In the genomic region with DNA sequence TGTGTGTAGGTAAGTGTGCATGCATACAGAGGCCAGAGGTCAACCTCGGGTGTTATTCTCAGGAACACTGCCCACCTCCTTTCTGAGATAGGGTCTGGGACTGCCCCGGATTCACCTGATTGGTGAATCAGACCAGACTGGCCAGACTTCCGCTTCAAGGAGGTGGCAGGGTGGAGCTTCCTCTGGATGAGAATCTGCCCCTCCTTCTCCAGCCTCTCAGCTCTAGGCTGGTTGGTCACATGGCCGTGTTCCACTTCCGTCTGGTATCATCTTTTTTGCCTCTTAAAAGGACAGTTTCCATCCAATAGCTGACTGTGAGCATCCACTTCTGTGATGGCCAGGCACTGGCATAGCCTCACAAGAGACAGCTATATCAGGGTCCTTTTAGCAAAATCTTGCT, we compare ENCODE assay signal across 30 mouse cellular contexts. TPM values are rescaled to one million over a fixed set of nuclear protein-coding genes. Genes with fewer than 3 reads are reported as not detected.
"Had no signal": no experiment of that assay in that cellular context is flagged by ENCODE, and none has a peak within 500 bp of the region (broad histone marks: within the 10 kb centered on the region; RNA-seq: fewer than 3 reads in every experiment).

No protein-coding gene starts in this region.

- ATAC-seq: hindbrain, postnatal 0 days; intestine, embryonic 16.5 days; liver, embryonic 12.5 days had no signal

- DNase-seq: gastrocnemius, adult 2 months; gastrocnemius, postnatal 10 days; gastrocnemius, postnatal 36 days; heart, adult 11 months; heart, adult 2 months; heart, postnatal 14 days; heart, postnatal 36 days; kidney, adult 11 months; kidney, adult 2 months; kidney, adult 9 months; kidney, postnatal 14 days; kidney, postnatal 36 days; layer of hippocampus, adult 9-11 months; layer of hippocampus, postnatal 36 days; left cerebral cortex, postnatal 4 days had no signal

- H3K4me2 ChIP-seq: heart, embryonic 11.5 days; heart, embryonic 13.5 days; heart, embryonic 15.5 days; hindbrain, embryonic 13.5 days; hindbrain, embryonic 15.5 days; kidney, embryonic 15.5 days; limb, embryonic 13.5 days; limb, embryonic 15.5 days; liver, embryonic 12.5 days had no signal

- H3K36me3 ChIP-seq: heart, embryonic 13.5 days; heart, embryonic 15.5 days; hindbrain, embryonic 13.5 days; hindbrain, embryonic 15.5 days; kidney, embryonic 15.5 days; limb, embryonic 13.5 days; limb, embryonic 15.5 days; liver, embryonic 12.5 days had no signal

- H3K27ac ChIP-seq: gastrocnemius, adult 2 months; heart, adult 2 months; heart, embryonic 13.5 days; heart, embryonic 15.5 days; hindbrain, embryonic 13.5 days; hindbrain, embryonic 15.5 days; hindbrain, postnatal 0 days; kidney, embryonic 15.5 days; kidney, postnatal 0 days; limb, embryonic 13.5 days; limb, embryonic 15.5 days; liver, embryonic 12.5 days; liver, embryonic 14.5 days had no signal

- H3K9me3 ChIP-seq: heart, embryonic 13.5 days; heart, embryonic 15.5 days; hindbrain, embryonic 13.5 days; hindbrain, embryonic 15.5 days; kidney, embryonic 15.5 days; limb, embryonic 13.5 days; limb, embryonic 15.5 days; liver, embryonic 12.5 days had no signal

- H3K4me3 ChIP-seq: gastrocnemius, adult 2 months; heart, adult 2 months; heart, embryonic 13.5 days; heart, embryonic 15.5 days; hindbrain, embryonic 13.5 days; hindbrain, embryonic 15.5 days; kidney, embryonic 15.5 days; limb, embryonic 13.5 days; limb, embryonic 15.5 days; liver, embryonic 12.5 days had no signal

- H3K27me3 ChIP-seq: hindbrain, embryonic 13.5 days; hindbrain, embryonic 15.5 days had no signal

- H3K4me1 ChIP-seq: hindbrain, embryonic 13.5 days; hindbrain, embryonic 15.5 days; kidney, embryonic 15.5 days; limb, embryonic 13.5 days; liver, embryonic 12.5 days had no signal

- H3K9ac ChIP-seq: heart, embryonic 13.5 days; heart, embryonic 15.5 days; hindbrain, embryonic 13.5 days; hindbrain, embryonic 15.5 days; kidney, embryonic 15.5 days; limb, embryonic 13.5 days; limb, embryonic 15.5 days; liver, embryonic 12.5 days; liver, embryonic 14.5 days had no signal

RNA-seq across cellular contexts. Expression of a gene that starts 24.3 kb away (rescaled TPM):
- total RNA-seq: hematopoietic stem cell, adult 5-6 weeks; liver, adult 2 months had no signal
